Mouse (Mus musculus) forebrain, embryonic 10.5 days (tissue): ENCODE measurements around the gene Hsf5. TPM values are rescaled to one million over a fixed set of nuclear protein-coding genes. Genes with fewer than 3 reads are reported as not detected.

Experiments used
- DNase-seq: peaks from one replicate; pipeline ENCODE4 v3.0.0-alpha.2; 2017; ENCODE audit warnings: low spot score; ENCODE audit errors: extremely low spot score
- H3K27ac ChIP-seq: fragments of 300-500 bp; sonication (generic); 2 replicates; pipeline ENCODE4 v1.5.1; 2016; ENCODE audit warnings: mild to moderate bottlenecking
- H3K27me3 ChIP-seq: fragments of 300-500 bp; sonication (generic); 2 replicates; pipeline ENCODE4 v1.6.1; 2016; ENCODE audit warnings: mild to moderate bottlenecking; ENCODE audit not compliant: poor library complexity, severe bottlenecking
- H3K36me3 ChIP-seq: fragments of 300-500 bp; sonication (generic); replicated peaks from 2 replicates; pipeline ENCODE4 v1.6.1; 2016; ENCODE audit warnings: mild to moderate bottlenecking, moderate library complexity
- H3K4me1 ChIP-seq: fragments of 300-500 bp; sonication (generic); 2 replicates; pipeline ENCODE4 v1.6.1; 2016
- H3K4me3 ChIP-seq: fragments of 300-500 bp; sonication (generic); 2 replicates; pipeline ENCODE4 v1.5.1; 2016; ENCODE audit warnings: mild to moderate bottlenecking, moderate library complexity
- H3K9me3 ChIP-seq: fragments of 300-500 bp; sonication (generic); 2 replicates; pipeline ENCODE4 v1.6.1; 2016; ENCODE audit warnings: mild to moderate bottlenecking, moderate library complexity
- WGBS: fragments of 180-500 bp; shearing (Covaris S2); methylation state at CpG from one replicate; pipeline ENCODE4 v1.1.7; 2016; 5-methylcytosine and 5-hydroxymethylcytosine counted together
- polyA plus RNA-seq: library from polyadenylated mRNA; unstranded; fragments of >200 nt; fragmentation: Nextera tagmentation; extraction: Ambion mirVana; gene quantifications from 2 replicates; pipeline ENCODE4 v1.2.1, GENCODE M21; 2016

Gene Hsf5
- polyA plus RNA-seq, 1 experiment from 2014 or later, result 0.31 TPM

DNA sequence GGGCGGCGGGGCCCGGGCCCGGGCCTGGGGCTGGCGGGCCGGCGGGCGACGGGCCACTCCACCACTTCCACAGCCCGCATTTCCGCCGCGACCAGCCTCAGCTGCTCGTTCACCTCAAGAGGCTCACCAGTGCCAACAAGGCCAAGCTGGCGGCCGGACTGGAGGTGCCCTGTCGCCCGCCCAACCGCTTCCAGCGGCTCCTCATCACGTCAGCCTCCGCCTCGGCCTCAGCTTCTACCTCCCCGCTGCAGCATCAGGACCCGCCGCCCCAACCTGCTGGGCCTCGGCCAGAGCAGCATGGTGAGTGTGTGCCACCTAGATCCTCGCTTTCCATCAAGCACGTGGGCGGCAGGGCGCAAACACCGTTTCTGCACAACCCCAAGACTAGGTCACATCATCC, 642 bp downstream of the Hsf5 start:
- Histone ChIP-seq H3K36me3 (peaks cover 92% of the 10 kb centered on the region), H3K9me3 (peaks cover 12% of the 10 kb centered on the region), H3K4me3 (no peak overlapping the region), H3K4me1 (no peaks in the 10 kb centered on the region), H3K27me3 (no peaks in the 10 kb centered on the region), H3K27ac (no peak overlapping the region)
- WGBS, result 94% methylated on average over 32 of the region's 32 CpGs
- no peak for DNase-seq

DNA sequence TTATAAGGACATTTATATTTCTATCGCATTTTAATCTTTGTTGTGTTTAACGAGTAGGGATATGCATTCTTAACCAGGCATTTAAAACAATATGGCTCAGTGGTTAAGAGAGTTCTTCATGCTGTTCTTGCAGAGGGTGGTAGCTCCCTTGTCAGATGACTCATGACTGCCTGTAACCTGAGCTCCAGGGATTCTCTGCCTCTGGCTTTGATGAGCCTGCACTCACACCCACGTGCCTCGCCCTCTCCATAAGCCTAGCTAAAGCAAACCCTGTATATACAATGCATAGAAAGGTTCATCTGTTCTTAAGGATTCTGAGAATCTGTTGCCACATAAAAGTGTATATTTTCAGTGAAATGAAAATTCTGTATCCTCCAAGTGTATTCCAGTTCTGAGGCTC, 6.2 kb downstream of the Hsf5 start:
- no peaks in the 10 kb centered on the region for H3K27me3 ChIP-seq
- peaks cover 83% of the 10 kb centered on the region for H3K36me3 ChIP-seq
- H3K9me3 ChIP-seq, result no peaks in the 10 kb centered on the region
- H3K27ac ChIP-seq, result no peak overlapping the region
- DNase-seq, result no peak
- no peaks in the 10 kb centered on the region for H3K4me1 ChIP-seq
- WGBS, result 81% methylated on average over 4 of the region's 4 CpGs
- no peak overlapping the region for H3K4me3 ChIP-seq

DNA sequence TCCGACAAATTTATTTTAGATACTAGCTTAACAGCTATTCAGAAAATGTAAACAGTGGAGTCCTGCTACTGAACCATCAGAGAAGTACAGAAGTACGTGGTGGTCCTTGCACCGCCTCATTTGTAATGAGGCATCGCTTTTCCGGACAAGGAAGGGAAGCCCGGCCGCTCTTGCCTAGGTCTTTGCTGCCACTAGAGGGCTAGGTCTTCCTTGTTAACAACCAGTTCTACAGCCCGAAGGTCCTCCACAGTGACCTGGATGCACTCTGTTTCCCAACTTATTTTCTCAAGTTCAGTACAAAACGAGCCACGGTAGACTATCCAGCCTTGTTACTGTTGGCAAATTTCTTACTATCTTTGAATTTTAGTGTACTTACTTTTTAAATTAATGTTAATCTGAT, 12.9 kb downstream of the Hsf5 start:
- DNase-seq, result peak; percentile 35
- H3K36me3 ChIP-seq, result peaks cover 26% of the 10 kb centered on the region
- H3K9me3 ChIP-seq, result no peaks in the 10 kb centered on the region
- no peak overlapping the region for H3K27ac ChIP-seq
- no peaks in the 10 kb centered on the region for H3K4me1 ChIP-seq
- H3K4me3 ChIP-seq, result no peak overlapping the region
- no peaks in the 10 kb centered on the region for H3K27me3 ChIP-seq
- WGBS, result 42% methylated on average over 10 of the region's 10 CpGs

DNA sequence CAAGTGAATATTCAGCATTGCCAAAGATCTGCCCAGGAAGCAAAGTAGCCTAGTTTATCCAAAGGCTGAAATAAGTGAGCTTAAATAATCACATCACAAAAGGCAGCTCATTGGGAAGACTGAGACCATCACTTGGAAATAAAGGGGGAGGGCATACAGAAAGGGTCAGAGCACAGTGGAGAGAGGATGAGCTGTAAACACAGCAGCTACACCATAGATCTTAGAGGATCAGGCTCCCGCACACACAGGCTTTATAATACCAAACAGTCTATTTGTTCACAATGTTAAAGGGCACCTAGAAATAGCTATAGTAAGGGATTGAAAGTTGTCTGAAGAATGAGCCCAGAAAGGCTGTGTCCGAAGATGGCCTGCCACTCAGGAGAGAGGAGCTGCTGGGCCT, 21.8 kb downstream of the Hsf5 start:
- no peaks in the 10 kb centered on the region for H3K27me3 ChIP-seq
- H3K27ac ChIP-seq, result peak overlapping the region; percentile 88
- peaks cover 13% of the 10 kb centered on the region for H3K4me1 ChIP-seq
- no peaks in the 10 kb centered on the region for H3K9me3 ChIP-seq
- WGBS, result 13% methylated on average over 2 of the region's 2 CpGs
- peaks cover 3% of the 10 kb centered on the region; the same call in 1 of the 2 replicates for H3K36me3 ChIP-seq
- DNase-seq, result no peak
- peak overlapping the region; percentile 57 for H3K4me3 ChIP-seq

DNA sequence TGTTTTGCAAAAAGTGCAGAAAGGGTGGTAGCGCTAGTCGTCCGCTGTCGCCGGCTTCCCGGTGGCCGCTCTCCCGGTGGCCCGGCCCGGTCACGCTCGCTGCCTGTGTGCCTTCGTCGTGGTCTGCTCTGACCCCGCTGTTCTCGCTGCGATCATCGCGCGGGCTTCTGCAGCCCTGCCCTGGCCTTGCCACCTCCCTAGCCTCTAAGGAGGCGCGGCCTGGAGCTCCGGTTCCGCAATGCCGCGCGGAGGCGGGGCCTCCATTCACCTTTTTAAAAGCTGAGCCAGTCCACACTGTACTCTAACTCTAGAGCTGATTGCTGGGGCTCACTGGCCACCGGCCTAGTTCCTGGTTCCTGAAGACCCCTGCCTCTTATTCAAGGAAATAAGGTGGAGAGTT, 22.2 kb downstream of the Hsf5 start:
- WGBS, result under 1% methylated on average over 29 of the region's 29 CpGs
- peak; percentile 72 for DNase-seq
- peak overlapping the region; percentile 88 for H3K27ac ChIP-seq

DNA sequence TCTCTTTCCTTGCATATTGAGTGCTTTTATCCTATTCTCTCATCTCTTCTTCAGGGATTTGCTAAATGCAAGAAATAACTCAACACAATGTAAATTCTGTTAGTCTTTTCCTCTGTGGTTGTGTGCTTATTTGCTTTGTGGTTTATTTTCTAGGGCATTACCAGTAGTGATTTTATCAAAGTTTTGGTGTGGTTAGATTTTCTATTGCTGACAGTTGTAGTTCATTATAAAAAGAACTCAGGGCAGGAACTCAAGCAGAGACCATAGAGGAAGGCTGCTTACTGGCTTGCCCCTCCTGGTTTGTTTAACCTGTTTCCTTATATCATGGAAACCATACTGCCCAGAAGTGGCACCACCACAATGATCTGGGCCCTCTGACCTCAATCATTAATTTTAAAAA, 25.9 kb downstream of the Hsf5 start:
- H3K27me3 ChIP-seq, result no peaks in the 10 kb centered on the region
- peaks cover 13% of the 10 kb centered on the region for H3K4me1 ChIP-seq
- no peaks in the 10 kb centered on the region for H3K9me3 ChIP-seq
- H3K36me3 ChIP-seq, result no peaks in the 10 kb centered on the region
- H3K27ac ChIP-seq, result no peak overlapping the region
- no peak for DNase-seq
- H3K4me3 ChIP-seq, result no peak overlapping the region

More for the DNA sequence above, 22.2 kb downstream of the Hsf5 start:
- H3K27me3 ChIP-seq, result no peaks in the 10 kb centered on the region
- H3K36me3 ChIP-seq, result peaks cover 3% of the 10 kb centered on the region; the same call in 1 of the 2 replicates
- no peaks in the 10 kb centered on the region for H3K9me3 ChIP-seq
- peak overlapping the region; percentile 57 for H3K4me3 ChIP-seq
- peaks cover 13% of the 10 kb centered on the region for H3K4me1 ChIP-seq

DNA sequence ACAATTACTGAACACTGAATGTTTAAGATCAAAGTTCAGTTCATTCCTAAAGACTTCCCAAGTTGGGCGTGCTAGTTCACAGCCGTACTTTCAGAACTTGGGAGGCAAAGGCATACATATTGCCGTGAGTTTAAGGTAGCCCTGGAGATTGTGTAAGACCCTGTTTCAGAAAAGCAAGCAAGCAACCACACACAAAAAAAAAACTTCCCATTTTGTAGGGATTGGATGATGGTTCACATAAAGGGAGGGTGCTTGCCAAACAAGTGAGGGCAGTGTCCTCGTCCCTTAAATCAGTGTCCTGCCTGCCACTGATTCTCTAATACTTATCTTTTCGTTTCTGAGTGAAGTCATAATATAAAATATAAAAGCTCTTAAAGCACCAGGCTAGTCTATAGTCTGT, 37.7 kb downstream of the Hsf5 start:
- Histone ChIP-seq H3K27me3 (no peaks in the 10 kb centered on the region), H3K36me3 (no peaks in the 10 kb centered on the region), H3K27ac (no peak overlapping the region), H3K4me1 (no peaks in the 10 kb centered on the region), H3K4me3 (no peak overlapping the region), H3K9me3 (no peaks in the 10 kb centered on the region)
- DNase-seq, result no peak
- 81% methylated on average over 5 of the region's 5 CpGs for WGBS

DNA sequence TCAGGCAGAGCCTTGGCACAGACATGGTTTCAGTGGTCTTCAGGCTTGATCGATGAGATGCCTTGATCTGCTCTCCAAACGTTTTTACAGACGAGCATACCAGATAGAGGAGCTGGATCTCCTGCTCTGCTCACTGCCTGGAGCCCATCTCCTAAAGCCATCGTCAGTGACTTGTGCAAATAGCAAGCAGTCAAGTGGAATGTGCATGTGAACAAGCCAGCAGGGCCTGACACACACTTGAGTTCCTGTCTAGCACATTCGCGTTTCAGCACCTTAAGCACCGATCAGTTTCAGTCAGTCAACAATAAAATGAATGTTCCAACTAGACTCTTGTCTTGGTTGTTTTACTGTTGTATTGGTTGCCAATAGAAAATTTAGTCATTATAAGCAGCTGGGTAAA, 42.3 kb downstream of the Hsf5 start:
- no peak for DNase-seq
- no peak overlapping the region for H3K4me3 ChIP-seq
- H3K9me3 ChIP-seq, result no peaks in the 10 kb centered on the region
- 78% methylated on average over 7 of the region's 7 CpGs for WGBS
- H3K4me1 ChIP-seq, result peaks cover 8% of the 10 kb centered on the region
- peaks cover 20% of the 10 kb centered on the region for H3K27me3 ChIP-seq
- no peaks in the 10 kb centered on the region for H3K36me3 ChIP-seq
- H3K27ac ChIP-seq, result no peak overlapping the region

DNA sequence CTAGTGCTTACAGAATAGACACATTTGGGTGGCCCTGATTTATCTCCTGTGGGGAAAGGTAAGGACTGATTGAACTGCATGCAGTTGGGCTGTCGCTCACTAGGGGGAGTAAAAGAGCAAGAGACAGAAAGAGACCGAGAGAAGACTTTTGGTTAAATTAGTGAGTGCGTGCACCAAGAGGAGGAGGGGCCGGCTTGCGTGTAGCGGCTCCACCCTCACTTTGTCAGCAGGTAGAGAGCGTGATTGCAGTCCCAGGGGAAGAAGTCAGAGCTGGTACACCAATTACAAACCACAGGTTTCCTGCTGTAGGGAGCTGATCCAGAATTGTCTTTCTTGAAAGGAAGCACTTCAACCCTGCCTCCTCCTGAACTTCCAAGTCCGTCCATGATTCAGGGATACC, 45.4 kb downstream of the Hsf5 start, which contains the start of gene Rnf43:
Gene Rnf43, plus strand, starts transcription at position 316 of the 400 bp plus-strand sequence.
- no peaks in the 10 kb centered on the region for H3K9me3 ChIP-seq
- under 1% methylated on average over 8 of the region's 8 CpGs for WGBS
- peaks cover 8% of the 10 kb centered on the region for H3K4me1 ChIP-seq
- no peak within 1 kb of the TSS for H3K27ac ChIP-seq
- no peaks in the 10 kb centered on the region for H3K36me3 ChIP-seq
- peaks cover 26% of the 10 kb centered on the region for H3K27me3 ChIP-seq
- peak; percentile 81 for DNase-seq
- peak within 1 kb of the TSS; percentile 47 for H3K4me3 ChIP-seq

DNA sequence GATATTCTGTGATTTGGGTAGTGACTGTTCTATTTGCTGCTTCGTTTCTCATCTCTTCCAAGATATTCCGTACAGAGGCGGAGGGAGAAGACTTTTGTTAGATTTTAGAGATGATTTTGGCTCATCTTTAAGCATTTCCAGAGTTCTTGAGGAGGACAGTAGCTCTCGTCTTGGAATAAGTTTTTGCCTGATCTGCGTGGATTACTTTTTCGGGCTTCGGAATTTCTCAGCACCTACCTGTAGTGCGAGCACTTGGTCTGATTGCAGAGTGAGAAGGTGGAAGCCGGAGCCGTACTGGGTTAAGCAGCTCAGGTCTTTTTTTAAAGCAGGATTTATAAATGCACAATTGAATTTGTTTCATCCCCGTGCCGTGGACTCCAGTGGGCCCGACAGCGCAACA, 45.9 kb downstream of the Hsf5 start:
- H3K9me3 ChIP-seq, result no peaks in the 10 kb centered on the region
- no peak for DNase-seq
- peak overlapping the region; percentile 47 for H3K4me3 ChIP-seq
- H3K27ac ChIP-seq, result no peak overlapping the region
- peaks cover 26% of the 10 kb centered on the region for H3K27me3 ChIP-seq
- 13% methylated on average over 14 of the region's 14 CpGs for WGBS
- peaks cover 8% of the 10 kb centered on the region for H3K4me1 ChIP-seq
- no peaks in the 10 kb centered on the region for H3K36me3 ChIP-seq

DNA sequence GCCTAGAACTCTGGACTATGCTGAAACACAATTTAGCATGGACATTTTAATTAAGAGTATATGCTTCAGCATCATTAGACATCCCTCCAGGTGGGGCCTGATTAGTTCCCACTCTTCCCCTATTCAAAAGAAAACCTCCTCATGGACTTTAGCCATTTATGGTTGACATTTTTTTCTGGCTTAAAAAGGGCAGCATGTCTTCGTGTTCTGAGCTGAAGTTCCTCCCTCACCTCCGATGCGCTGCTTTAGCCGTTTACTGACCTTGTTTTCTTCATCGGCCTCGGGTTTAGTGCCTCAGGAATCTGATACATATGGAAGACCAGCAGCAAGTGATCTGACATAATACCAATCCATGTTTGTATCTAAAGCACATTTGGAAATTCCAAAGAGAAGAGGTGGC, 47.0 kb downstream of the Hsf5 start:
- H3K27ac ChIP-seq, result no peak overlapping the region
- H3K27me3 ChIP-seq, result peaks cover 26% of the 10 kb centered on the region
- no peaks in the 10 kb centered on the region for H3K9me3 ChIP-seq
- WGBS, result 79% methylated on average over 6 of the region's 6 CpGs
- no peak for DNase-seq
- peaks cover 8% of the 10 kb centered on the region for H3K4me1 ChIP-seq
- H3K36me3 ChIP-seq, result no peaks in the 10 kb centered on the region
- H3K4me3 ChIP-seq, result no peak overlapping the region

DNA sequence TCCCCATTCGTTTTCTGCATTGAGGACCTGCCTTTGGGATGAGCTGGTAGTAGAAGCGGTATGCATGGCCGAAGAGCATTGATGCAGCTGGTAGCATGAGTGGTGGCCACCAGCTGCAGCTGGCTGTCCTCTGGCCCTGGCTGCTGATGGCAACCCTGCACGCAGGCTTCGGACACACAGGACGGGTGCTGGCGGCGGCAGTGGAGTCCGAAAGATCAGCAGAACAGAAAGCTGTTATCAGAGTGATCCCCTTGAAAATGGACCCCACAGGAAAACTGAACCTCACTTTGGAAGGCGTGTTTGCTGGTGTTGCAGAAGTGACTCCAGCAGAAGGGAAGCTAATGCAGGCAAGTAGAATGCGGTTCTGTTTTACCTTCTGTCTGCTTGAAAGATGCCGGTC, 47.6 kb downstream of the Hsf5 start:
- 82% methylated on average over 12 of the region's 12 CpGs for WGBS
- no peaks in the 10 kb centered on the region for H3K9me3 ChIP-seq
- H3K4me1 ChIP-seq, result peaks cover 8% of the 10 kb centered on the region
- DNase-seq, result no peak
- H3K4me3 ChIP-seq, result no peak overlapping the region
- H3K36me3 ChIP-seq, result no peaks in the 10 kb centered on the region
- peaks cover 26% of the 10 kb centered on the region for H3K27me3 ChIP-seq
- no peak overlapping the region for H3K27ac ChIP-seq

DNA sequence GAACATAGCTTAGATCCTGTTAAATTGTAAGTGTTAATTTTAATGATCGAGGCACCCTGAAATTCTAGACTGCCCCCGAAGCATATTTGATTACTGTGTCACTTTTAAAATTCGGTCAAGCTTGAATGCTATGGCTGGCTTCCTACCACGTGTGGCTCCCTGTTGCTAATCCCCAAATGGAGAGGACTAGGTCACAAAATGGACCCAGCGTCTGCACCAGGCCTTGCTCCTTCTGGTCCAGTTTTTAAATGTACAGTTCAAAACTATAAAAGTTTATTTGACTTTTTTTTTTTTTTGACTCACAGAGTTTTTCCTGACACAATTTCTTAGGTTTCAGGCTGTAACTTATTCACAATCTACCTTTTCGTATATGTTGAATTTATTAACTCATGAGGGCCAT, 48.3 kb downstream of the Hsf5 start:
- Histone ChIP-seq H3K4me3 (no peak overlapping the region), H3K27ac (no peak overlapping the region), H3K27me3 (peaks cover 26% of the 10 kb centered on the region), H3K36me3 (no peaks in the 10 kb centered on the region), H3K4me1 (peaks cover 8% of the 10 kb centered on the region), H3K9me3 (no peaks in the 10 kb centered on the region)
- WGBS, result 75% methylated on average over 6 of the region's 6 CpGs
- DNase-seq, result no peak

DNA sequence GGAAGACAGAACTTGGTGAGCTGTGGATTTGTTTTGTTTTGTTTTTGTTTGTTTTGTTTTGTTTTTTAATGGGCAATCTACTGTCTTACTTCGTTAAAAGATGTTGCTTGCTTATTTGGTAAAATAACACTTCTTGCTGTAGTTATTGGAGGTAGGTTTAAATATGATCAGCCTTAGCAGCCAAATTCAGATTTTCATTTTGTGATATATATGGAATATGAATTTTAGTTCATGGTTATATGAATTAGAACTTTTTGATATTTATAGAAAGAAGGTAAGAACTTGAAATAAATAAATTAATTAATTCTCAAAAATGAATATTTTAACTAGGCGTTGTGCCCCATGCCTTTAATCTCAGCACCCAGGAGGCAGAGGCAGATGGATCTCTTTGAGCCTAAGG, 48.7 kb downstream of the Hsf5 start:
- Histone ChIP-seq H3K27ac (no peak overlapping the region), H3K27me3 (peaks cover 26% of the 10 kb centered on the region), H3K36me3 (no peaks in the 10 kb centered on the region), H3K9me3 (no peaks in the 10 kb centered on the region), H3K4me1 (peaks cover 8% of the 10 kb centered on the region), H3K4me3 (no peak overlapping the region)
- 90% methylated on average over 2 of the region's 2 CpGs for whole genome bisulfite sequencing
- DNase-seq, result no peak
